11 mouse cellular contexts compared by ENCODE assay signal in genomic region chr10:63113027-63113604, GRCm38 (mm10). TPM values are rescaled to one million over a fixed set of nuclear protein-coding genes. Genes with fewer than 3 reads are reported as not detected.
A peak's percentile ranks its signal among the peaks of the same experiment; 100 is the strongest.
DNase-seq lines count a peak whose midpoint lies in the region; ATAC-seq and TF ChIP-seq lines count a peak whose summit lies in the region.
"Had no signal": no experiment of that assay in that cellular context is flagged by ENCODE, and none has a peak within 500 bp of the region (broad histone marks: within the 10 kb centered on the region; RNA-seq: fewer than 3 reads in every experiment).

No protein-coding gene starts in this region.

- TF ChIP-seq CTCF in heart, postnatal 0 days (IDR thresholded peaks at IDR 0.05; ENCODE audit: low read depth), result peak; percentile 23; the same call in 1 of the 2 replicates

- H3K4me1 ChIP-seq in heart, postnatal 0 days (ENCODE audit: control insufficient read depth, insufficient read depth), result no peaks in the 10 kb centered on the region

- no peak for DNase-seq in heart, postnatal 0 days (ENCODE audit: low spot score)
- DNase-seq in heart, adult 9 months (ENCODE audit: low spot score in 2 of 2), result no peak
- peak; percentile 62 for DNase-seq in thymus, postnatal 0 days (ENCODE audit: low spot score)
- no peak for DNase-seq in thymus, postnatal 36 days
- DNase-seq in forelimb bud, embryonic 11.5 days (ENCODE audit: low read depth, low spot score), result peak; percentile 49
- DNase-seq in urinary bladder, postnatal 25 days (ENCODE audit: low spot score), result no peak
- no peak for DNase-seq in adrenal gland, postnatal 36 days
- DNase-seq in spleen, adult 18-20 months, result no peak
- DNase-seq: lung, adult 2 months; right cerebral cortex, postnatal 14 days had no signal

- H3K36me3 ChIP-seq in heart, postnatal 0 days (replicated peaks; ENCODE audit: control insufficient read depth, insufficient read depth, low read length), result peaks cover 19% of the 10 kb centered on the region

- no peak overlapping the region for H3K27ac ChIP-seq in heart, postnatal 0 days (ENCODE audit: low read depth)

- ATAC-seq in heart, postnatal 0 days (ENCODE audit: insufficient read depth, low read depth), result no peak; the same call in 1 of the 2 replicates

- no peaks in the 10 kb centered on the region for H3K27me3 ChIP-seq in heart, postnatal 0 days (ENCODE audit: control insufficient read depth, insufficient read depth, low read length)

- no peak for TF ChIP-seq EP300 in heart, postnatal 0 days (IDR thresholded peaks at IDR 0.05; ENCODE audit: low read depth)

- no peak overlapping the region for H3K4me2 ChIP-seq in heart, postnatal 0 days (ENCODE audit: low read depth, low read length)

- H3K9me3 ChIP-seq in heart, postnatal 0 days (replicated peaks; ENCODE audit: control insufficient read depth, low read length), result no peaks in the 10 kb centered on the region

- 45% methylated on average over 5 of the region's 5 CpGs for WGBS in heart, postnatal 0 days

- H3K4me3 ChIP-seq in heart, postnatal 0 days (ENCODE audit: low read depth, low read length), result no peak overlapping the region

- H3K9ac ChIP-seq in heart, postnatal 0 days (replicated peaks; ENCODE audit: low read depth, low read length), result no peak overlapping the region

RNA-seq across cellular contexts. Expression of gene Atoh7, which starts 13.7 kb away (rescaled TPM):
- total RNA-seq in heart, postnatal 0 days (2014; rRNA removed; ENCODE audit: low replicate concordance), result not detected in 2 replicates
- not detected in 2 replicates for polyA plus RNA-seq in heart, postnatal 0 days (2015; fragmentation: Nextera tagmentation; extraction: Ambion mirVana)
- 0.12 and 0.13 TPM in 2 replicates for polyA plus RNA-seq in thymus, postnatal 0 days (2015; fragmentation: Nextera tagmentation; extraction: Ambion mirVana)
- not detected for total RNA-seq in adrenal gland, postnatal 36 days (2021)
- total RNA-seq: heart, postnatal 25 days had no signal
- polyA plus RNA-seq: lung, adult 2 months had no signal

RNA-seq across cellular contexts. Expression of gene Pbld1, which starts 53.2 kb away (rescaled TPM):
- 2.2 TPM in 1 of 2 replicates, not detected in the other for total RNA-seq in heart, postnatal 0 days (2014; rRNA removed; ENCODE audit: low replicate concordance)
- 0.70 and 1.5 TPM in 2 replicates for polyA plus RNA-seq in heart, postnatal 0 days (2015; fragmentation: Nextera tagmentation; extraction: Ambion mirVana)
- polyA plus RNA-seq in thymus, postnatal 0 days (2015; fragmentation: Nextera tagmentation; extraction: Ambion mirVana), result 0.44 and 0.55 TPM in 2 replicates
- total RNA-seq in adrenal gland, postnatal 36 days (2021), result 1 to 10 TPM; 2.3 to 4.4 TPM

Comparison
In these comparisons a context has a peak if more than half of its experiments do, and no peak if none do; other contexts are left out.
1. DNase-seq: peak in thymus, postnatal 0 days (single experiment) and forelimb bud, embryonic 11.5 days (single experiment); none in heart, postnatal 0 days (single experiment), heart, adult 9 months (0 of 2), thymus, postnatal 36 days (0 of 2), urinary bladder, postnatal 25 days (single experiment), adrenal gland, postnatal 36 days (0 of 2) and spleen, adult 18-20 months (0 of 2).